Mouse (Mus musculus) limb, embryonic 10.5 days (tissue): ENCODE measurements at regions not wholly inside any gene's neighbourhood (a gene's known extent, or its start where the extent isn't known, plus 50 kb on each side); places are given as distances from the start of the nearest gene placed in this dataset.

Source experiments
- DNase-seq: peaks from one replicate; pipeline ENCODE4 v3.0.0-alpha.2; 2017; ENCODE audit warnings: low spot score
- H3K27ac ChIP-seq: fragments of 300-500 bp; sonication (generic); 2 replicates; pipeline ENCODE4 v1.5.1; 2016; ENCODE audit warnings: mild to moderate bottlenecking
- H3K27me3 ChIP-seq: fragments of 300-500 bp; sonication (generic); 2 replicates; pipeline ENCODE4 v1.6.1; 2016; ENCODE audit warnings: low read depth, mild to moderate bottlenecking; ENCODE audit not compliant: poor library complexity, severe bottlenecking
- H3K36me3 ChIP-seq: fragments of 300-500 bp; sonication (generic); 2 replicates; pipeline ENCODE4 v1.6.1; 2016; ENCODE audit warnings: mild to moderate bottlenecking, moderate library complexity
- H3K4me1 ChIP-seq: fragments of 300-500 bp; sonication (generic); 2 replicates; pipeline ENCODE4 v1.6.1; 2016
- H3K4me3 ChIP-seq: fragments of 300-500 bp; sonication (generic); 2 replicates; pipeline ENCODE4 v1.5.1; 2016; ENCODE audit warnings: mild to moderate bottlenecking, moderate library complexity
- H3K9me3 ChIP-seq: fragments of 300-500 bp; sonication (generic); replicated peaks from 2 replicates; pipeline ENCODE4 v1.6.1; 2016; ENCODE audit warnings: mild to moderate bottlenecking
- WGBS: fragments of 180-500 bp; shearing (Covaris S2); methylation state at CpG from one replicate; pipeline ENCODE4 v1.1.7; 2016; 5-methylcytosine and 5-hydroxymethylcytosine counted together

DNA sequence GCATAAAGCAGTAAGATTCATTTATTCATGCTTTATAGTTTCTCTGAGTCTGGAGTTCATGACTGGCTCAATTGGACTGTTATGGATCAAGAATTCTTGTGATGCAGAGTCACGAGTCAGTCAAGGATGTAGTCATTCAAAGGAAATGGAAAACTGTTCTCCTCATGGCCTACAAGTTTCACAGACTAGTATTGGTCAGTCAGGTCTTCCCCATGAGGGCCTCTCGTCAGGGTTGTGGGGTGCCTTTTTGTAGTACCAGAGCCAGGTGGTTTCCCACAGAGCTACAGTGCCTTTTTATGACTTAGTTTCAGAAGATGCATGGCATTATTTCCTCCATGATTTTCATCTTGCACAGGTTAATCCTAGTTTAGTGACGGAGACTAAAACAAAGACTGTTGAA, 307.9 kb upstream of the Cited2 start:
- H3K4me3 ChIP-seq = no peak overlapping the region
- no peak for DNase-seq

GRCm38 (mm10) chr10:17416121-17416520, 306.9 kb upstream of the Cited2 start:
- H3K4me1 ChIP-seq = no peaks in the 10 kb centered on the region
- H3K4me3 ChIP-seq = no peak overlapping the region
- DNase-seq = no peak
- H3K36me3 ChIP-seq = no peaks in the 10 kb centered on the region
- H3K27me3 ChIP-seq = no peaks in the 10 kb centered on the region
- WGBS = 81% methylated on average over 1 of the region's 1 CpGs
- H3K27ac ChIP-seq = no peak overlapping the region
- H3K9me3 ChIP-seq = no peaks in the 10 kb centered on the region

More for the DNA sequence above, 307.9 kb upstream of the Cited2 start:
- no peaks in the 10 kb centered on the region for H3K27me3 ChIP-seq
- H3K4me1 ChIP-seq = no peaks in the 10 kb centered on the region
- no peaks in the 10 kb centered on the region for H3K9me3 ChIP-seq
- H3K27ac ChIP-seq = no peak overlapping the region
- H3K36me3 ChIP-seq = no peaks in the 10 kb centered on the region
- WGBS = 92% methylated on average over 3 of the region's 3 CpGs

GRCm38 (mm10) chr10:17417394-17417793, 305.6 kb upstream of the Cited2 start:
- no peak overlapping the region for H3K27ac ChIP-seq
- H3K4me1 ChIP-seq = no peaks in the 10 kb centered on the region
- H3K36me3 ChIP-seq = no peaks in the 10 kb centered on the region
- 92% methylated on average over 1 of the region's 1 CpGs for WGBS
- no peaks in the 10 kb centered on the region for H3K27me3 ChIP-seq
- no peak for DNase-seq
- H3K4me3 ChIP-seq = no peak overlapping the region
- H3K9me3 ChIP-seq = no peaks in the 10 kb centered on the region

GRCm38 (mm10) chr10:17418227-17418685, 304.8 kb upstream of the Cited2 start:
- Histone ChIP-seq H3K4me3 (no peak overlapping the region), H3K27me3 (no peaks in the 10 kb centered on the region), H3K27ac (no peak overlapping the region), H3K36me3 (no peaks in the 10 kb centered on the region), H3K4me1 (no peaks in the 10 kb centered on the region), H3K9me3 (no peaks in the 10 kb centered on the region)
- no peak for DNase-seq
- 87% methylated on average over 7 of the region's 7 CpGs for WGBS

DNA sequence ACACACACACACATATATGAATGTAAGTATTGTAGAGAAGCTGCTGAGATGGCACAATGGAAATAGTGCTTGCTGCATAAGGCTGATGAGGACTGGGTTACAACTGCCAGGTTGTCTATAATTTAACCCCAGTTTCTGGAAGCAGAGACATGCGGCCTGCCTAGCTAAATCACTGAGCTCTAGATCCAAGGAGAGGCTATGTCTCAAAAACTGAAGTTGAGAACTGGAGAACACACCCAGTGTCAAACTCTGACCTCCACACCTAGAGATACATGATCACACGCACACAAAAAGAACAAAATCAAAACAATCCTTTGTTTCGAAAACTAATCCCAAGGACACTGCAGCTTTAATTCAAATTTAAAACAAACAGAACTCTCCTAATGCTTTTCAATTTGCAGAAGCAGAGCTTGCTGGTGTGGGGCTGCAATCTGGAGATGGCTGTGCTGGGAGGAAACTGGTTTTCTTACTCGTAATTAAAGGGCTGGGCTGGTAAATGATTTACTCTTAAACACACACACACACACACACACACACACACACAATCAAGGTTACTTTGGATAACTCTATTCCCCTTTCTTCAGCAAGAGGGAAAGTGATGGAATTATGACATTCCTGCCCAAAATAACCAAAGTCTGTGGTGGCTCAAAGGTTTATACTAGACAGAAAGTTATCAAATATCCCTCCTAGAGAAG, 299.3 kb upstream of the Cited2 start:
- H3K36me3 ChIP-seq = no peaks in the 10 kb centered on the region
- 66% methylated on average over 4 of the region's 4 CpGs for WGBS

GRCm38 (mm10) chr10:17426197-17426596, 296.8 kb upstream of the Cited2 start:
- Histone ChIP-seq H3K4me3 (no peak overlapping the region), H3K27me3 (no peaks in the 10 kb centered on the region), H3K9me3 (no peaks in the 10 kb centered on the region), H3K27ac (no peak overlapping the region), H3K36me3 (no peaks in the 10 kb centered on the region), H3K4me1 (no peaks in the 10 kb centered on the region)
- no peak for DNase-seq
- WGBS = 83% methylated on average over 3 of the region's 3 CpGs

More for the DNA sequence above, 299.3 kb upstream of the Cited2 start:
- no peak overlapping the region for H3K4me3 ChIP-seq
- DNase-seq = no peak
- H3K4me1 ChIP-seq = no peaks in the 10 kb centered on the region
- H3K27me3 ChIP-seq = no peaks in the 10 kb centered on the region
- H3K27ac ChIP-seq = no peak overlapping the region
- H3K9me3 ChIP-seq = no peaks in the 10 kb centered on the region

GRCm38 (mm10) chr10:17427316-17427715, 295.7 kb upstream of the Cited2 start:
- no peaks in the 10 kb centered on the region for H3K27me3 ChIP-seq
- DNase-seq = no peak
- no peak overlapping the region for H3K4me3 ChIP-seq
- no peaks in the 10 kb centered on the region for H3K4me1 ChIP-seq
- H3K36me3 ChIP-seq = no peaks in the 10 kb centered on the region
- no peak overlapping the region for H3K27ac ChIP-seq
- no peaks in the 10 kb centered on the region for H3K9me3 ChIP-seq

GRCm38 (mm10) chr10:17428315-17428714, 294.7 kb upstream of the Cited2 start:
- WGBS = 90% methylated on average over 3 of the region's 3 CpGs

DNA sequence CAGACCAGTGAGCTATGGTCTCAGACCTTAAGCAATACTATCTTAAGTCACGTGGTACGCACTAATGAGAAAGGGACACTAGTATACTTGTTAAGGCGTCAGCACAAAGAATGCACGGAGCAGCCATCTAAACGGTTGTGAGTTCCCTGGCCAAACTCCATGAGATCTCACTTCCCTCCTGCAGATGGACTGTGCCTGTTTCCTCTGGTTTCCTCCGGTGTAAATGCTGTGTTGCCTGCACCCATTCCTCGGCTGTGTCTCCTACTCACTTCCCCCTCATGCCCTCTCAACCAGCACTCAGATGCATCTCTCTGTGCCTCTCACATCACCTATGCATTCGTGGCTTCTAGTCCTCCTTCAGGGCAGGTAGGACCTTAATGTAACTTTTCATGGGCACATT, 291.9 kb upstream of the Cited2 start:
- DNase-seq = no peak
- H3K36me3 ChIP-seq = no peaks in the 10 kb centered on the region
- H3K9me3 ChIP-seq = no peaks in the 10 kb centered on the region
- WGBS = 85% methylated on average over 8 of the region's 8 CpGs
- no peak overlapping the region for H3K4me3 ChIP-seq
- H3K27me3 ChIP-seq = no peaks in the 10 kb centered on the region
- H3K4me1 ChIP-seq = no peaks in the 10 kb centered on the region; the same call in 1 of the 2 replicates
- no peak overlapping the region for H3K27ac ChIP-seq

More at GRCm38 (mm10) chr10:17428315-17428714, 294.7 kb upstream of the Cited2 start:
- no peak for DNase-seq
- Histone ChIP-seq H3K27ac (no peak overlapping the region), H3K4me3 (no peak overlapping the region), H3K27me3 (no peaks in the 10 kb centered on the region), H3K9me3 (no peaks in the 10 kb centered on the region), H3K4me1 (no peaks in the 10 kb centered on the region; the same call in 1 of the 2 replicates), H3K36me3 (no peaks in the 10 kb centered on the region)

GRCm38 (mm10) chr10:17434098-17434497, 288.9 kb upstream of the Cited2 start:
- 69% methylated on average over 4 of the region's 4 CpGs for WGBS
- H3K4me1 ChIP-seq = no peaks in the 10 kb centered on the region; the same call in 1 of the 2 replicates
- H3K4me3 ChIP-seq = no peak overlapping the region
- H3K9me3 ChIP-seq = no peaks in the 10 kb centered on the region
- DNase-seq = no peak
- H3K27me3 ChIP-seq = no peaks in the 10 kb centered on the region
- H3K27ac ChIP-seq = no peak overlapping the region
- no peaks in the 10 kb centered on the region for H3K36me3 ChIP-seq

- WGBS = 86% methylated on average over 4 of the region's 4 CpGs
Observed at GRCm38 (mm10) chr10:17450240-17450639, 272.8 kb upstream of the Cited2 start.

GRCm38 (mm10) chr10:17470880-17471279, 252.1 kb upstream of the Cited2 start:
- 87% methylated on average over 4 of the region's 4 CpGs for WGBS
- no peak overlapping the region for H3K4me3 ChIP-seq
- no peak overlapping the region for H3K27ac ChIP-seq
- H3K4me1 ChIP-seq = peaks cover 7% of the 10 kb centered on the region
- no peaks in the 10 kb centered on the region for H3K36me3 ChIP-seq
- H3K9me3 ChIP-seq = no peaks in the 10 kb centered on the region
- DNase-seq = no peak
- no peaks in the 10 kb centered on the region for H3K27me3 ChIP-seq

More at GRCm38 (mm10) chr10:17450240-17450639, 272.8 kb upstream of the Cited2 start:
- Histone ChIP-seq H3K4me1 (no peaks in the 10 kb centered on the region), H3K4me3 (no peak overlapping the region), H3K36me3 (no peaks in the 10 kb centered on the region), H3K27ac (no peak overlapping the region), H3K27me3 (no peaks in the 10 kb centered on the region), H3K9me3 (no peaks in the 10 kb centered on the region)
- no peak for DNase-seq

DNA sequence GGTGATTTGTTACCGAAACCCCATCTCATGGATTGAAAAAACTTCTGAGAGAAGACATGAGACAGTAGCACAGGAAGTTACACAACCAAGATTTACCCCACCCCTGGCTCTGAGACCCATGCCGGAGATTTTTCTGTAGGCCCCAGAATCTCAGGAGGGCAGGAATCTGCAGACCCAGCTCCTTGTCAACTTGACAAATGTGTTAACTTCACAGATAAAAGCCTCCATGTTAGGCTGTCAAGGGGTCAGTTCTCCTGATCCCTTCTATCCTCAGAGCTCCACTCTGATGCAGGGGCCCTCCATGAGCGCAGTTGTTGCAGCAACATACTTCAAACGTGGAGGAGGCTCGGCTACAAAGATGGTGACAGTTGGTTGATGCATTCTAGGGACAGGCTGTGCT, 250.5 kb upstream of the Cited2 start:
- Histone ChIP-seq H3K27me3 (no peaks in the 10 kb centered on the region), H3K27ac (0 out of 2 replicates have a peak overlapping the region, but pooled peaks have one; percentile 6), H3K4me1 (peaks cover 7% of the 10 kb centered on the region), H3K4me3 (no peak overlapping the region), H3K36me3 (no peaks in the 10 kb centered on the region), H3K9me3 (no peaks in the 10 kb centered on the region)
- no peak for DNase-seq
- 30% methylated on average over 5 of the region's 5 CpGs for WGBS

DNA sequence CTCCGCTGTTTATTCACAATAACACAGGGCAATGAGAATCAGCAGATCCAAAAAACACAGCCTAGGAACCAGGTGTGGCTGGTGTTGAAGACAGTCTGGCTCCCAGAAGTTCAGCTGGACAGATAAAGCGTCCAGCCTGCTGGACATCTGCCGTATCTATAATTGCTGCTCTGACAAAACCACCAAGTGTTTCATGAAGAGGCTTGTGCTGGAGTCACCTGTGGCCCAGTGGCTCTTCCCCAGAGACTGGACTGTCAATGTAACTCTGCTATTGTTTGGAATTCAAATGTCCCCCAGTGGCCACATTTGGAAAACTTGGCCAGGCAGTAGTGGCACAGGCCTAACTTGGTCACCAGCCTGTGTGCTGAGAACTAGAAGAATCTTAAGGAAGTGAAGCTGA, 247.0 kb upstream of the Cited2 start:
- Histone ChIP-seq H3K27ac (no peak overlapping the region), H3K4me1 (peaks cover 17% of the 10 kb centered on the region), H3K27me3 (no peaks in the 10 kb centered on the region), H3K9me3 (no peaks in the 10 kb centered on the region), H3K4me3 (no peak overlapping the region), H3K36me3 (no peaks in the 10 kb centered on the region)
- WGBS = 88% methylated on average over 3 of the region's 3 CpGs
- DNase-seq = no peak
